Mouse (Mus musculus): ENCODE data around the gene Matn4. TPM values are rescaled to one million over a fixed set of nuclear protein-coding genes. Genes with fewer than 3 reads are reported as not detected.

The Matn4 gene
- total RNA-seq, 2 experiments from 2014 or later, result 10.4 to 11.0 TPM

- intact Hi-C loops (cut with DNase I), result no loop called here
- TF ChIP-seq CTCF (IDR thresholded peaks at IDR 0.05), result peak; percentile 14
- no peak for DNase-seq (ENCODE audit: extremely low spot score in 1 of 2, low spot score in 2 of 2)
- Histone ChIP-seq H3K27ac (no peak overlapping the region), H3K4me3 (no peak overlapping the region)
Observed at GRCm38 (mm10) chr2:164381726-164382125, 23.2 kb downstream of the Matn4 start.

GRCm38 (mm10) chr2:164377478-164378426, 27.2 kb downstream of the Matn4 start:
- TF ChIP-seq CTCF (IDR thresholded peaks at IDR 0.05), result no peak
- intact Hi-C loops (cut with DNase I), result no loop called here
- Histone ChIP-seq H3K27ac (no peak overlapping the region), H3K4me3 (no peak overlapping the region)
- no peak for DNase-seq (ENCODE audit: extremely low spot score in 1 of 2, low spot score in 2 of 2)

GRCm38 (mm10) chr2:164373187-164373586, 31.8 kb downstream of the Matn4 start:
- Histone ChIP-seq H3K4me3 (no peak overlapping the region), H3K27ac (no peak overlapping the region)
- no peak for DNase-seq (ENCODE audit: extremely low spot score in 1 of 2, low spot score in 2 of 2)
- TF ChIP-seq CTCF (IDR thresholded peaks at IDR 0.05), result no peak
- intact Hi-C loops (cut with DNase I), result no loop called here

- intact Hi-C loops (cut with DNase I), result no loop called here
- no peak overlapping the region for H3K4me3 ChIP-seq
- DNase-seq (ENCODE audit: extremely low spot score in 1 of 2, low spot score in 2 of 2), result no peak
- TF ChIP-seq CTCF (IDR thresholded peaks at IDR 0.05), result no peak
- H3K27ac ChIP-seq, result no peak overlapping the region
Observed at GRCm38 (mm10) chr2:164372408-164373053, 32.4 kb downstream of the Matn4 start.

- no peak for TF ChIP-seq CTCF (IDR thresholded peaks at IDR 0.05)
- intact Hi-C loops (cut with DNase I), result no loop called here
- no peak overlapping the region for H3K4me3 ChIP-seq
- DNase-seq (ENCODE audit: extremely low spot score in 1 of 2, low spot score in 2 of 2), result no peak
- H3K27ac ChIP-seq, result no peak overlapping the region
Observed at GRCm38 (mm10) chr2:164371371-164371770, 33.6 kb downstream of the Matn4 start.

GRCm38 (mm10) chr2:164368620-164369105, 36.3 kb downstream of the Matn4 start:
- no peak for TF ChIP-seq CTCF (IDR thresholded peaks at IDR 0.05)
- Histone ChIP-seq H3K4me3 (no peak overlapping the region), H3K27ac (no peak overlapping the region)
- DNase-seq (ENCODE audit: extremely low spot score in 1 of 2, low spot score in 2 of 2), result no peak
- intact Hi-C loops (cut with DNase I), result no loop called here

- H3K27ac ChIP-seq, result no peak overlapping the region
- DNase-seq (ENCODE audit: extremely low spot score in 1 of 2, low spot score in 2 of 2), result no peak
- intact Hi-C loops (cut with DNase I), result no loop called here
- no peak for TF ChIP-seq CTCF (IDR thresholded peaks at IDR 0.05)
- no peak overlapping the region for H3K4me3 ChIP-seq
Observed at GRCm38 (mm10) chr2:164366947-164367346, 38.0 kb downstream of the Matn4 start.

GRCm38 (mm10) chr2:164360974-164361657, 43.8 kb downstream of the Matn4 start:
- no peak for TF ChIP-seq CTCF (IDR thresholded peaks at IDR 0.05)
- no peak for DNase-seq (ENCODE audit: extremely low spot score in 1 of 2, low spot score in 2 of 2)
- intact Hi-C loops (cut with DNase I), result no loop called here
- no peak overlapping the region for H3K4me3 ChIP-seq
- H3K27ac ChIP-seq, result no peak overlapping the region

GRCm38 (mm10) chr2:164359668-164360067, 45.3 kb downstream of the Matn4 start:
- Histone ChIP-seq H3K4me3 (no peak overlapping the region), H3K27ac (no peak overlapping the region)
- no peak for DNase-seq (ENCODE audit: extremely low spot score in 1 of 2, low spot score in 2 of 2)
- intact Hi-C loops (cut with DNase I), result no loop called here
- no peak for TF ChIP-seq CTCF (IDR thresholded peaks at IDR 0.05)

- intact Hi-C loops (cut with DNase I), result no loop called here
- TF ChIP-seq CTCF (IDR thresholded peaks at IDR 0.05), result no peak
- H3K4me3 ChIP-seq, result no peak overlapping the region
- no peak overlapping the region for H3K27ac ChIP-seq
- DNase-seq (ENCODE audit: extremely low spot score in 1 of 2, low spot score in 2 of 2), result no peak
Observed at GRCm38 (mm10) chr2:164359031-164359430, 45.9 kb downstream of the Matn4 start.

GRCm38 (mm10) chr2:164358373-164358772, 46.6 kb downstream of the Matn4 start:
- DNase-seq (ENCODE audit: extremely low spot score in 1 of 2, low spot score in 2 of 2), result no peak
- no peak overlapping the region for H3K27ac ChIP-seq
- peak; percentile 20 for TF ChIP-seq CTCF (IDR thresholded peaks at IDR 0.05)
- intact Hi-C loops (cut with DNase I), result no loop called here
- H3K4me3 ChIP-seq, result no peak overlapping the region

Measured in left cerebral cortex, adult 2 months (tissue).